Mouse (Mus musculus): ENCODE results near the gene Dusp27. TPM values are rescaled to one million over a fixed set of nuclear protein-coding genes. Genes with fewer than 3 reads are reported as not detected.

Dusp27 gene
- polyA plus RNA-seq, 1 experiment from 2014 or later = 3.7 TPM

- H3K9ac ChIP-seq (ENCODE audit: low read length) = no peak overlapping the region
- H3K27me3 ChIP-seq (ENCODE audit: control insufficient read depth, insufficient read depth, low read depth, low read length) = no peaks in the 10 kb centered on the region
- H3K4me1 ChIP-seq (replicated peaks; ENCODE audit: control insufficient read depth, insufficient read depth, low read length) = no peaks in the 10 kb centered on the region
- no peak overlapping the region for H3K4me2 ChIP-seq (ENCODE audit: low read depth, low read length)
- H3K9me3 ChIP-seq (ENCODE audit: control insufficient read depth, low read length) = no peaks in the 10 kb centered on the region
- no peak for ATAC-seq (ENCODE audit: low read depth)
- 77% methylated on average over 3 of the region's 3 CpGs for WGBS
- H3K27ac ChIP-seq (ENCODE audit: low read length) = no peak overlapping the region
- H3K4me3 ChIP-seq (ENCODE audit: low read length) = no peak overlapping the region
- no peaks in the 10 kb centered on the region for H3K36me3 ChIP-seq (ENCODE audit: control insufficient read depth, insufficient read depth, low read length)
Observed at GRCm38 (mm10) chr1:166094462-166094861, 33.3 kb downstream of the Dusp27 start.

DNA sequence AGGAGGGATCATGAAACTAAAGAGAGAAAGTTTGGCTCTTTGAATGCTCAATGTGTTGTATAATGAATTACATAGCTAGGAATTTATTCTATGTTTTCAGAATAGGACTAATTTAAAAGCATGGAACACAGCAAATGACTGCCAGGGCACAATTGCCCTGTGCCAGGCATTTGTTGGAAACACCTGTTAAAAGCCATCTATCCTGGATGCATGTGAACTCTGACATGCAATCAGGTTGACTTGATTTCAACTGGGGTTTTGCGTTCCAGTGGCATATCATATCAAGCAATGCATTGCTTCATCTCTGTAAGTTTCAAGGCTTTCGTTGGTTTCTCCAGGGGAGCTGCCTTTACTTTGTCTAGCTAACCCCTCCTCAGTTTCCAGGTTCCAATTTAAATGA, 37.4 kb downstream of the Dusp27 start:
- Histone ChIP-seq H3K4me1 (replicated peaks; ENCODE audit: control insufficient read depth, insufficient read depth, low read length) (no peaks in the 10 kb centered on the region), H3K9me3 (ENCODE audit: control insufficient read depth, low read length) (no peaks in the 10 kb centered on the region), H3K4me2 (ENCODE audit: low read depth, low read length) (no peak overlapping the region), H3K4me3 (ENCODE audit: low read length) (no peak overlapping the region), H3K27ac (ENCODE audit: low read length) (no peak overlapping the region), H3K27me3 (ENCODE audit: control insufficient read depth, insufficient read depth, low read depth, low read length) (no peaks in the 10 kb centered on the region), H3K9ac (ENCODE audit: low read length) (no peak overlapping the region), H3K36me3 (ENCODE audit: control insufficient read depth, insufficient read depth, low read length) (no peaks in the 10 kb centered on the region)
- no peak for ATAC-seq (ENCODE audit: low read depth)
- 69% methylated on average over 2 of the region's 2 CpGs for WGBS

GRCm38 (mm10) chr1:166089739-166090138, 38.0 kb downstream of the Dusp27 start:
- Histone ChIP-seq H3K27ac (ENCODE audit: low read length) (no peak overlapping the region), H3K4me2 (ENCODE audit: low read depth, low read length) (no peak overlapping the region), H3K4me1 (replicated peaks; ENCODE audit: control insufficient read depth, insufficient read depth, low read length) (no peaks in the 10 kb centered on the region), H3K36me3 (ENCODE audit: control insufficient read depth, insufficient read depth, low read length) (no peaks in the 10 kb centered on the region), H3K27me3 (ENCODE audit: control insufficient read depth, insufficient read depth, low read depth, low read length) (no peaks in the 10 kb centered on the region), H3K4me3 (ENCODE audit: low read length) (no peak overlapping the region), H3K9ac (ENCODE audit: low read length) (no peak overlapping the region), H3K9me3 (ENCODE audit: control insufficient read depth, low read length) (no peaks in the 10 kb centered on the region)
- 0 out of 2 replicates have a peak, but pooled peaks have one; percentile 59 for ATAC-seq (ENCODE audit: low read depth)
- WGBS = 53% methylated on average over 4 of the region's 4 CpGs

GRCm38 (mm10) chr1:166089337-166089736, 38.4 kb downstream of the Dusp27 start:
- Histone ChIP-seq H3K4me3 (ENCODE audit: low read length) (no peak overlapping the region), H3K36me3 (ENCODE audit: control insufficient read depth, insufficient read depth, low read length) (no peaks in the 10 kb centered on the region), H3K27ac (ENCODE audit: low read length) (no peak overlapping the region), H3K27me3 (ENCODE audit: control insufficient read depth, insufficient read depth, low read depth, low read length) (no peaks in the 10 kb centered on the region), H3K4me2 (ENCODE audit: low read depth, low read length) (no peak overlapping the region), H3K4me1 (replicated peaks; ENCODE audit: control insufficient read depth, insufficient read depth, low read length) (no peaks in the 10 kb centered on the region), H3K9me3 (ENCODE audit: control insufficient read depth, low read length) (no peaks in the 10 kb centered on the region), H3K9ac (ENCODE audit: low read length) (no peak overlapping the region)
- WGBS = 40% methylated on average over 3 of the region's 3 CpGs
- no peak for ATAC-seq (ENCODE audit: low read depth)

DNA sequence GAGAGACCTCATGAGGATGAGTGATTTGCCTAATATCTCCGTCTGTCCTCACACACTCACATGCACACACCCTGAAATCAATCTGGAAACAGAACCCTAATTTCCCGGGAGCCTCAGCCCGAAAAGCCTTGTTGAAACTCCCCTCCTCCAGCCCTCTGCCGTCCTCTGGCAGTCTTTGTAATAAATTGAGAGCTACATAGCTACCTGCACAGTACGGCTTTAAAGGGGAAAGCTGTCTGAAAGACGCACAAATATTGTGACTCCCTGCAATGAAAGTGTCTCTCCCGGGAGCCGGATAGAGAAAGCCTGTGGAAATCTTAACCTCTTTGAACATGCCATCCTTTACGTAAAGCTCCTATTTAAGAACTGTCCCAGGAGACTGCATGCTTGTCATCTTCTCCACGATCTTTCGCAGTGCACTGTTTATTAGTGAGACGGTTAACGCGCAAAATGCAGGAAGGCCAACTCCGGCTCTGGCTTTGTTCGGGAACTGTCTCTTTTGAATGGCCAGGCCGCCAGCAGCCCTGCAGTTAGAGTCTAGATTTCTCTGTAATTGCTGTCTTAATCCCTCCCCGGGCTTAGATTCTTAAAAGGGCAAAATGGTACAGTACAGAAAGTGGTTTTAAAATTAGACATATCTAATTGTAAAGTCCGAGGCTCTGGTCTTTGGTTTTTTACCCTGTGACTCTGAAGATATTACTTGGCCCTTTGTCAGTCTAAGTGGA, 39.1 kb downstream of the Dusp27 start:
- 77% methylated on average over 19 of the region's 19 CpGs for WGBS
- Histone ChIP-seq H3K36me3 (ENCODE audit: control insufficient read depth, insufficient read depth, low read length) (no peaks in the 10 kb centered on the region), H3K4me2 (ENCODE audit: low read depth, low read length) (no peak overlapping the region), H3K4me3 (ENCODE audit: low read length) (no peak overlapping the region), H3K27ac (ENCODE audit: low read length) (no peak overlapping the region), H3K9ac (ENCODE audit: low read length) (no peak overlapping the region), H3K9me3 (ENCODE audit: control insufficient read depth, low read length) (no peaks in the 10 kb centered on the region), H3K4me1 (replicated peaks; ENCODE audit: control insufficient read depth, insufficient read depth, low read length) (no peaks in the 10 kb centered on the region), H3K27me3 (ENCODE audit: control insufficient read depth, insufficient read depth, low read depth, low read length) (no peaks in the 10 kb centered on the region)
- ATAC-seq (ENCODE audit: low read depth) = no peak

- H3K4me1 ChIP-seq (replicated peaks; ENCODE audit: control insufficient read depth, insufficient read depth, low read length) = no peaks in the 10 kb centered on the region
- no peak overlapping the region for H3K4me2 ChIP-seq (ENCODE audit: low read depth, low read length)
- H3K36me3 ChIP-seq (ENCODE audit: control insufficient read depth, insufficient read depth, low read length) = no peaks in the 10 kb centered on the region
- no peak overlapping the region for H3K9ac ChIP-seq (ENCODE audit: low read length)
- WGBS = 52% methylated on average over 6 of the region's 6 CpGs
- ATAC-seq (ENCODE audit: low read depth) = no peak
- H3K4me3 ChIP-seq (ENCODE audit: low read length) = no peak overlapping the region
- no peaks in the 10 kb centered on the region for H3K9me3 ChIP-seq (ENCODE audit: control insufficient read depth, low read length)
- no peaks in the 10 kb centered on the region for H3K27me3 ChIP-seq (ENCODE audit: control insufficient read depth, insufficient read depth, low read depth, low read length)
- H3K27ac ChIP-seq (ENCODE audit: low read length) = no peak overlapping the region
Observed at GRCm38 (mm10) chr1:166077052-166077735, 50.5 kb downstream of the Dusp27 start.

GRCm38 (mm10) chr1:166067856-166068440, 59.8 kb downstream of the Dusp27 start:
- Histone ChIP-seq H3K27me3 (ENCODE audit: control insufficient read depth, insufficient read depth, low read depth, low read length) (no peaks in the 10 kb centered on the region), H3K36me3 (ENCODE audit: control insufficient read depth, insufficient read depth, low read length) (no peaks in the 10 kb centered on the region), H3K4me1 (replicated peaks; ENCODE audit: control insufficient read depth, insufficient read depth, low read length) (no peaks in the 10 kb centered on the region), H3K27ac (ENCODE audit: low read length) (no peak overlapping the region), H3K4me2 (ENCODE audit: low read depth, low read length) (no peak overlapping the region), H3K9me3 (ENCODE audit: control insufficient read depth, low read length) (no peaks in the 10 kb centered on the region), H3K9ac (ENCODE audit: low read length) (no peak overlapping the region), H3K4me3 (ENCODE audit: low read length) (no peak overlapping the region)
- no peak for ATAC-seq (ENCODE audit: low read depth)
- WGBS = 58% methylated on average over 2 of the region's 2 CpGs

GRCm38 (mm10) chr1:166063870-166064269, 63.9 kb downstream of the Dusp27 start:
- ATAC-seq (ENCODE audit: low read depth) = no peak
- H3K9ac ChIP-seq (ENCODE audit: low read length) = no peak overlapping the region
- no peak overlapping the region for H3K4me2 ChIP-seq (ENCODE audit: low read depth, low read length)
- H3K27me3 ChIP-seq (ENCODE audit: control insufficient read depth, insufficient read depth, low read depth, low read length) = no peaks in the 10 kb centered on the region
- H3K27ac ChIP-seq (ENCODE audit: low read length) = no peak overlapping the region
- peaks cover 5% of the 10 kb centered on the region; the same call in 1 of the 2 replicates for H3K4me1 ChIP-seq (replicated peaks; ENCODE audit: control insufficient read depth, insufficient read depth, low read length)
- 88% methylated on average over 3 of the region's 3 CpGs for WGBS
- H3K4me3 ChIP-seq (ENCODE audit: low read length) = no peak overlapping the region
- H3K9me3 ChIP-seq (ENCODE audit: control insufficient read depth, low read length) = no peaks in the 10 kb centered on the region
- no peaks in the 10 kb centered on the region for H3K36me3 ChIP-seq (ENCODE audit: control insufficient read depth, insufficient read depth, low read length)

DNA sequence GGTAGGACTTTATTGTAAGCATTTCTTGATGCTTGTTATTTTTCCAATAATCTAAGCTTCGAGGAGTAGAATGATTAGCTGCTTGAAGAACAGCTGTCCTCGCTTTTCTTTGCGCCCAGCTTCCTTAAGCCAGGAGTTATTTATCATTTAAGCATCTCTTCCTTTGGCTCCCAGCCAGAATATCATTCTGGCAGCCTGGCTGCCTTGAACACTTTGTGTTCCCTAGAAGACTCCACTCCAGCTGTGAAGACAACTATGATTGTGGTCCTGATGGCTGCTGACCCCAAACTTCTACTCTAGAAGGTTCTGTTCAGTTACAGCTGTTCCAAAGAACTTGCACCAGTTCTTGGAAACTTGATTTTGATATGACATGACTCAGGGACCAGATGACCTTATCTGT, 66.2 kb downstream of the Dusp27 start:
- Histone ChIP-seq H3K27ac (ENCODE audit: low read length) (no peak overlapping the region), H3K27me3 (ENCODE audit: control insufficient read depth, insufficient read depth, low read depth, low read length) (no peaks in the 10 kb centered on the region), H3K4me1 (replicated peaks; ENCODE audit: control insufficient read depth, insufficient read depth, low read length) (peaks cover 5% of the 10 kb centered on the region; the same call in 1 of the 2 replicates), H3K4me3 (ENCODE audit: low read length) (no peak overlapping the region), H3K4me2 (ENCODE audit: low read depth, low read length) (no peak overlapping the region), H3K9ac (ENCODE audit: low read length) (no peak overlapping the region), H3K9me3 (ENCODE audit: control insufficient read depth, low read length) (no peaks in the 10 kb centered on the region), H3K36me3 (ENCODE audit: control insufficient read depth, insufficient read depth, low read length) (no peaks in the 10 kb centered on the region)
- WGBS = 40% methylated on average over 3 of the region's 3 CpGs
- ATAC-seq (ENCODE audit: low read depth) = peak; percentile 36; the same call in 1 of the 2 replicates
